Mouse (Mus musculus) 3T3-L1 (cell line): ENCODE measurements around the gene Glyctk.
A peak's percentile ranks its signal among the peaks of the same experiment; 100 is the strongest.

ENCODE experiments used
- DNase-seq: peaks from one replicate; pipeline ENCODE4 v3.0.0-alpha.2; 2015; ENCODE audit warnings: low read depth, low spot score

Gene Glyctk

GRCm38 (mm10) chr9:106158037-106158491 lies at the start of gene Glyctk:
TSS of gene Glyctk (minus strand) at chr9:106158138.
- DNase-seq = no peak

- DNase-seq = no peak
These were observed 48.6 kb upstream of the Glyctk start for GRCm38 (mm10) chr9:106206515-106206914.

DNA sequence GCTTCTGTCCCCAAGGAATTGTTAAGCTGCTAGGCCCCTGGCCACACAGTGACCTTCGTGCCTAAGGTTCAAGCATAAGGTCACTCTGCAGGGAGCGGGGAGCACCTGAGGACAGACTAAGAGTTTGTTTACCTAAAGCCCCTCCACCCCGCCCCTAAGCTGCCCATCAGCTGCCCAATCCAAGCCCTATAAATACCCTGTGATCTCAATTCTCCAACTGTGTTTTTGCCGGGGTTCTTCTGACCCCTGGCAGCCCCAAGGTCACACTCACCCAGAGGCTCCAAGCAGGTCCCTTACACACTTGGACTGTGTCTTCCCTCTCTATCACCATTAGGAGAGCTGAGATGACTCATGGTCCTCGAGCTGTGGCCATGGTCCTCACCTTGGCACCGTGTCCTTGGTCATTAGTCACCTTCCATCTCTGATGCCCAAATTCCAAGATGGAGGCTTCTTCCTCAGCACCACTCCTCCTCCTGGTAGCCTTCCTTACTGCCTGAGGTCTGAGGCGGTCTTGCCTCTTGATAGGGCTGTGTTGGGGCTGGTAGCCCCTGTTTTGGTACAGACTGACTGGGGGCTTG lies 47.9 kb upstream of the Glyctk start:
- peak; percentile 61 for DNase-seq

DNA sequence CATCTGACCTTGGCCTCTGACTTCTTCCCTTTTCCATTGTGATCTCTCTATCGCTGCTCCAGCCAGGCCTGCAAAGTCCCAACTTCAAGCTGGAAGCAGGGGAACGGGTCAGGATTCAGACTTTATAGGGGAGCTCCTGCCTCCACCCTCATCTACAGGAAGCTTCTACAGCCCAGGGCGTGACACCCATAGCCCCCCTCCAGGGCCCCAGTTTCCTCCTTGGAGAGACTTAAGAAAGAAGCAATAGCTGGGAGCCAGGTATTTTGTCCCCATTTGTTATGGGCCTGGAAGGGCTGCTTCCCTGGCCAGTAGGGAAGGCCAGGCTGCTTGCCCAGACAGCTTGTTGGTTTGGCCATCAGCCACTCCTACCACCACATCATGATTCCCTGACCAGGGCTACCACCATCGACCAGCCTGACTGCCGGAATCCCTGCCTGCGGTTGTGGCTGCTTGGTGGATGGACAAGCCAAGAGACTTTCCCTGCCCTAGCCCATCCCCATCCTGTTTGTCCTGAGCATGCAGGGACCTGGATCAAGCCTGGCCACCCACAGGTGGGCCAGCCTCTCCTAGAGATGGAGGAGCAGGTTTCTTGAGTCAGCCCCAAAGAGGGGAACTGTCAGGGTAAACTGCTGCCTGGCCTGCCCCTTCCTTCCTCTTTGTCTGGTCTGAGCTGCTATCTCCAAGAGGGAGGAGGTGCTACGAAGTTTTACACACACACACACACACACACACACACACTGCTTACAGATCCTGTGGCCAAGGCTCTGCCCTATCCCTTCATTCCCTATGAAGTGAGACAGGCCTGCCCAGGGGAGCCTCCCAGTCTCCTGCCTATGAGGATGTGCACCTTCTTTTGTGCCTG lies 46.3 kb upstream of the Glyctk start:
- peak; percentile 60 for DNase-seq

- DNase-seq = peak; percentile 82
These were observed 45.1 kb upstream of the Glyctk start, which contains the start of gene Twf2 for GRCm38 (mm10) chr9:106202819-106203636. TSS of gene Twf2 (plus strand) at chr9:106203108.

DNA sequence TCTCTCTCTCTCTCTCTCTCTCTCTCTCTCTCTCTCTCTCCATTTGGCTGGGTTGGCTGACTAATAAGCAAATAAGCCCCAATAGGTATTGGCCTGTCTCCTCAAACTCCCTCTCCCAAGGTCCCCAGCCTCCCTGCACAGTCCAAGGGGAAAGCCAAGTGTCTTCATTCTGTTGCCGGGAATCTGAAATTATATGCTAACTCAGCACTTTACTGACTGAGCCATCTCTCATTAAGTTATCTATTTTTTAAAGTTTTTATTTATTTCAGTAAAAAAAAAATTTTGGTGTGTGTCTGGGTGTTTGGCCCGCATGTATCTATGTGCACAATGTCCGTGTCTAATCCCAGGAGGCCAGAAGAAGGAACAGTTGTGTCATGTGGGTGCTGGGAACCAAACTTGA lies 44.0 kb upstream of the Glyctk start:
- DNase-seq = no peak

GRCm38 (mm10) chr9:106199535-106200272 lies 41.8 kb upstream of the Glyctk start, which contains the start of gene Ppm1m:
TSS of gene Ppm1m (minus strand) at chr9:106199746.
- no peak for DNase-seq

- DNase-seq = peak; percentile 66
These were observed 41.1 kb upstream of the Glyctk start for GRCm38 (mm10) chr9:106198962-106199458.

DNA sequence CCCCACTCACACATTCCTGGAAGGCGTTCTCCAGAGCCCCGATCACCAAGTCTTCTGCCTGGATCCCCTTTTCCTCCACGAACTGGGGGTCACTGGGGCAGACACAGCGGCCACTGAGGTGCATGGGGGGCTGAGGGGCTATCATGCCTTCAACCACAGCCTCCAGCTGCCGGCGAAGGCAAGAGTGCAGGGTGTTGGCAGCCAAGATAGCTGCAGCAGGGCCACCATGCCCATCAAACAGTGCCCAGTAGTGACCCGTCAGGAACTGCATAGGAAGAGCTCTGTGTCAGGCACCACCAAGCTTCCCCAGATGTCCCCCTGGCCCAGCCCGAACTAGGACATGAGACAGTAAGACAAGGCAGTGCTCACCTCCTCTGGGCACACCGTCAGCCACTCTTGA lies 39.8 kb upstream of the Glyctk start:
- no peak for DNase-seq

DNA sequence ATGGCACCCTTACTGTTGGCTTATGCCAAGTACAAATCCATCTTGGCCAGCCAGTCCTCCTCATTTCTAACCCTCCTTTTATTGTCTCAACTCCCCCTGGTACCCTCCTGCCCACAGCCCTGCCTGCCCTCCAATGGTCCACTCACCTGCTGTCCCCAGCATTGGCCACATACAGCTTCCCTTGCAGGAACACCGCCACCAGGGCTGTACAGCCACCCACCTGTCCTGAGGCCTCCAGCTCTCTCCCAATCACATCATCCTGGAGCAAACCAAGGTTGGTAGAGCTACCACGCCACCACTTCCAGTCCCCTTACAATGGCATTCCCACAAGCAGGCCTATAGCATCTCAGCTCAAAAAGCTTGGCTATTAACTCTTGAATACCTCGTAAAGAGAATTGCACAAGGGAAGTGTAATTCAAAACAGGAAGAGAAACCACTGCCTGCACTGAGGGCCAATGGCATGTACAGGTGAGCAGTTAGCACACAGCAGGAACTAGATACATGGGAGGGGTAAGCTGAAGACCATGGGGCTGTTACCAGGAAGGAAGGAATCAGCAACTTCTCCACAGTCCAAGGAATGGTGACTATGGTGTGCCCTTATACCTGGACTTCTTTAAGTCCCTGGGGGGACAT lies 39.3 kb upstream of the Glyctk start:
- DNase-seq = no peak

GRCm38 (mm10) chr9:106195693-106196092 lies 37.8 kb upstream of the Glyctk start:
- no peak for DNase-seq

GRCm38 (mm10) chr9:106193930-106194807 lies 36.2 kb upstream of the Glyctk start:
- no peak for DNase-seq

GRCm38 (mm10) chr9:106192998-106193397 lies 35.1 kb upstream of the Glyctk start:
- DNase-seq = no peak

GRCm38 (mm10) chr9:106192024-106192423 lies 34.1 kb upstream of the Glyctk start:
- no peak for DNase-seq

DNA sequence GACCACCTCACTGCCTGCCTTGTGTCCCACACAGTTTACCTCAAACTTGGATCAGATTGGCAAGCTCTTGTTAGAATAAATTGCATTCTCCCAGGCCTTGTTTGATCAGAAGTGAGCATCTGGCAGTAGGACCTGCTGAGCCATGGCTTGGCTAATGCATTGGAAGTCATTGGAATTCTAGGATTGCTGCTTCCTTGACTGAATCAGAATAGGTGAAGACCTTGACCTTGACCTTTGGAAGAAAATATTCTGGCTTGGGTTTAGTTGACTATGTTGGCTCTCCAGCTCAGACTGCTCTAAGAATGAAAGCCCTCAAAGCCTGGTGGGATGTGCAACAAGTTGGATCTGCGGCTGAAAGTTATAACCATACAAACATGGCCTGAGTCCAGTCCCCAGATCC lies 33.4 kb upstream of the Glyctk start:
- no peak for DNase-seq

DNA sequence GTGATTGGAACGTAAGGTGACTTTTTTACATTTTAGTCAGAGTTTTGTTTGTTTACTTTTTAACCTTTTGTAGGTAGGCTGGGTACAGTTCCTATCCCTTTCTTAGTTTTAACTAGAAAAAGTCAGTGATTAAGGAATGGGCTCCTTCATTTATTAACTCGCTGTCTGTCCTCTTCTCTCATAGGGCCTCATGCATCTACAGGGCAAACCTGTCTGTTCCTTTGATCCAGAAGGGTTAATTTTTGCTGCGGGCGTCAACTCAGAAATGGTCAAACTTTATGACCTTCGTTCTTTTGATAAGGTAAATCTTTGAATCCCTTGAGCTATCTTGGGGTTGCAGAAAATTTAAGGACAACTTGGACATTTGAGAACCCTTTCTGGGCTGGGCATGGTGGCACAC lies 26.1 kb upstream of the Glyctk start:
- no peak for DNase-seq

- DNase-seq = no peak
These were observed 24.2 kb upstream of the Glyctk start for GRCm38 (mm10) chr9:106182146-106182545.

- no peak for DNase-seq
These were observed 22.0 kb upstream of the Glyctk start for GRCm38 (mm10) chr9:106179964-106180363.

DNA sequence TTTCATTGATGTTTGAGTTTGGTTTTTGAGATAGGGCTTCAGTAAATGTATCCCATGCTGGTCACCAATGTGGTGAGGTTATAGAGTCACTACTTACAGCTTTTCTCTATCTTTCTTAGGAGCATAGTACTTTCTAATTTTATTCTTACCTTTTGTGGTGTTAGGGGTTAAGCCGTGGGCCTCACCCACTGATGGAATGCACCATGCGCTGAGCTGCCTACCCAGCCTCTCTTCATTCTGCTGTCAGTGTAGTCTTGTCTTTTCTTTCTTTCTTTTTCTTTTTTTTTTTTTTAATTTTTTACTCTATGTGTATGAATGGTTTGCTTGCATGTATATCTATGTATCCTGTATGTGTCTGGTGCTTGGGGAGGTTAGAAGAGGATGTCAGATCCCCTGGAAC lies 21.5 kb upstream of the Glyctk start:
- no peak for DNase-seq

DNA sequence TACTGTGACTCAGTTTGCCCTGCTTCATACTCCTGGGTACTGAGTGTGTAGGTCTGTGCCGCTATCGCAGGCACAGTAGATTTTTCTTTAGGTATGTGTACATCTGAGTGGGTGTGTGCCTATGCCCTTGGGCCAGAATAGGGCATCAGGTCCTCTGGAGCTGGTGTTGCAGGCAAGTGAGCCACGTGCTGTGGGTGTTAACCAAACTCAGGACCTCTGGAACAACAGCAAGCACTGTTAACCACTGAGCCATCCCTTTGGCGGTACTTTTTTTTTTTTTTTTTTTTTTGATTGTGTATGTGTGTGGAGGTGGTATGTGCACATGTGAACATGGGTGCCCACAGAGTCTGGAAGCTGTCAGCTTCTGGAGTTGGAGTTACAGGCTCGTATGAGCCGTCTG lies 19.9 kb upstream of the Glyctk start:
- DNase-seq = no peak
